Mouse (Mus musculus) embryonic facial prominence, embryonic 11.5 days (tissue): ENCODE measurements around the gene Card10. TPM values are rescaled to one million over a fixed set of nuclear protein-coding genes. Genes with fewer than 3 reads are reported as not detected.

Source experiments
- ATAC-seq: fragments of 200-750 bp; cut with Nextera tagmentation; replicated peaks from 2 replicates; pipeline ENCODE4 v1.8.0; 2017; ENCODE audit warnings: low read depth; ENCODE audit not compliant: insufficient number of reproducible peaks, low FRiP score, low TSS enrichment
- DNase-seq: peaks from one replicate; pipeline ENCODE4 v3.0.0-alpha.2; 2015; ENCODE audit warnings: low spot score
- H3K27ac ChIP-seq: fragments of 300-500 bp; sonication (generic); replicated peaks from 2 replicates; pipeline ENCODE4 v1.5.1; 2014; ENCODE audit warnings: mild to moderate bottlenecking, low read depth, low read length, control low read depth
- H3K27me3 ChIP-seq: fragments of 300-500 bp; sonication (generic); 2 replicates; pipeline ENCODE4 v1.6.1; 2014; ENCODE audit warnings: mild to moderate bottlenecking, low read length, moderate library complexity, mixed read lengths; ENCODE audit not compliant: control insufficient read depth, insufficient read depth
- H3K36me3 ChIP-seq: fragments of 300-500 bp; sonication (generic); replicated peaks from 2 replicates; pipeline ENCODE4 v1.6.1; 2014; ENCODE audit warnings: low read depth, mild to moderate bottlenecking, low read length, moderate library complexity, mixed read lengths; ENCODE audit not compliant: control insufficient read depth, insufficient read depth
- H3K4me1 ChIP-seq: fragments of 300-500 bp; sonication (generic); 2 replicates; pipeline ENCODE4 v1.6.1; 2014; ENCODE audit warnings: low read length, mixed read lengths; ENCODE audit not compliant: control insufficient read depth, insufficient read depth
- H3K4me2 ChIP-seq: fragments of 300-500 bp; sonication (generic); 2 replicates; pipeline ENCODE4 v1.6.1; 2014; ENCODE audit warnings: low read depth, mild to moderate bottlenecking, control low read depth, low read length, moderate library complexity
- H3K4me3 ChIP-seq: fragments of 300-500 bp; sonication (generic); 2 replicates; pipeline ENCODE4 v1.5.1; 2014; ENCODE audit warnings: low read depth, low read length, control low read depth
- H3K9ac ChIP-seq: fragments of 300-500 bp; sonication (generic); replicated peaks from 2 replicates; pipeline ENCODE4 v1.6.1; 2014; ENCODE audit warnings: mild to moderate bottlenecking, control low read depth, low read length
- H3K9me3 ChIP-seq: fragments of 300-500 bp; sonication (generic); replicated peaks from 2 replicates; pipeline ENCODE4 v1.6.1; 2016; ENCODE audit warnings: mild to moderate bottlenecking, low read length, inconsistent platforms, mixed read lengths; ENCODE audit not compliant: control insufficient read depth
- WGBS: fragments of 180-500 bp; shearing (Covaris S2); extraction: QIAGEN DNeasy Blood & Tissue Kit; methylation state at CpG from one replicate; pipeline ENCODE4 v1.1.7; 2014; 5-methylcytosine and 5-hydroxymethylcytosine counted together
- polyA plus RNA-seq: library from polyadenylated mRNA; unstranded; fragments of >200 nt; fragmentation: Nextera tagmentation; extraction: Ambion mirVana; gene quantifications from 2 replicates; pipeline ENCODE4 v1.2.1, GENCODE M21; 2014

Card10 gene
- polyA plus RNA-seq, 1 experiment from 2014 or later: 1.8 TPM

- Histone ChIP-seq H3K4me3 (no peak overlapping the region), H3K36me3 (no peaks in the 10 kb centered on the region), H3K4me2 (no peak overlapping the region), H3K9ac (no peak overlapping the region), H3K27ac (no peak overlapping the region), H3K27me3 (no peaks in the 10 kb centered on the region), H3K4me1 (no peaks in the 10 kb centered on the region), H3K9me3 (no peaks in the 10 kb centered on the region)
- WGBS: 46% methylated on average over 5 of the region's 5 CpGs
- peak; percentile 74 for DNase-seq
- ATAC-seq: no peak; the same call in 1 of the 2 replicates
These were observed 53.0 kb downstream of the Card10 start for GRCm38 (mm10) chr15:78749855-78750254.

- no peak overlapping the region for H3K4me3 ChIP-seq
- H3K27ac ChIP-seq: no peak overlapping the region
- H3K9ac ChIP-seq: no peak overlapping the region
- WGBS: 4% methylated on average over 5 of the region's 5 CpGs
- no peak for ATAC-seq
- H3K36me3 ChIP-seq: no peaks in the 10 kb centered on the region
- H3K4me1 ChIP-seq: no peaks in the 10 kb centered on the region
- no peaks in the 10 kb centered on the region for H3K9me3 ChIP-seq
- peak; percentile 86 for DNase-seq
- H3K27me3 ChIP-seq: no peaks in the 10 kb centered on the region
- no peak overlapping the region for H3K4me2 ChIP-seq
These were observed 58.6 kb downstream of the Card10 start for GRCm38 (mm10) chr15:78744206-78744605.

- Histone ChIP-seq H3K4me1 (no peaks in the 10 kb centered on the region), H3K27me3 (no peaks in the 10 kb centered on the region), H3K9me3 (no peaks in the 10 kb centered on the region), H3K4me2 (no peak overlapping the region), H3K4me3 (no peak overlapping the region), H3K27ac (no peak overlapping the region), H3K36me3 (no peaks in the 10 kb centered on the region), H3K9ac (no peak overlapping the region)
- DNase-seq (no peak), ATAC-seq (no peak)
- WGBS: 85% methylated on average over 5 of the region's 10 CpGs
These were observed 60.0 kb downstream of the Card10 start for GRCm38 (mm10) chr15:78742831-78743230.

DNA sequence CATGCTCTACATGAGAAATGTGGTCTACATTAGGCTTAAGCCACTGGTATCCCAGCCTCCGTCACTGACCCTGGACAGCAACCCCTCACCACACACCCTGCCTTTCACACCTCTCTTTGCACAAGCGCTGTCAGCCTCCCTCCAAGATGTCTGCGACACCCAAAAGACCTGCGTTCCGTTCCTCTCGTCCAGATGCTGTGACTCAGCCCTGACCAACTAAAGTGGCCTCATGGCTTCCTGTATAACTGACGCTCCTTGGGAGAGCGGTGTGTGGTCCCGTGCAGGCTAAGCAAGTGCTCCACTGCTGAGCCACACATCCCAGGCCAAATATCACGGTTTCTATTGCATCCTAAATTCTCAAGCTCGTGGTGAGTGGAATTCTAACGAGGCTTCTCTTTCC, 62.2 kb downstream of the Card10 start:
- ATAC-seq (no peak), DNase-seq (no peak)
- no peaks in the 10 kb centered on the region for H3K9me3 ChIP-seq
- H3K4me3 ChIP-seq: no peak overlapping the region
- WGBS: 74% methylated on average over 12 of the region's 12 CpGs
- no peaks in the 10 kb centered on the region for H3K4me1 ChIP-seq
- no peak overlapping the region for H3K27ac ChIP-seq
- no peak overlapping the region for H3K4me2 ChIP-seq
- no peak overlapping the region for H3K9ac ChIP-seq
- H3K36me3 ChIP-seq: no peaks in the 10 kb centered on the region
- H3K27me3 ChIP-seq: no peaks in the 10 kb centered on the region

DNA sequence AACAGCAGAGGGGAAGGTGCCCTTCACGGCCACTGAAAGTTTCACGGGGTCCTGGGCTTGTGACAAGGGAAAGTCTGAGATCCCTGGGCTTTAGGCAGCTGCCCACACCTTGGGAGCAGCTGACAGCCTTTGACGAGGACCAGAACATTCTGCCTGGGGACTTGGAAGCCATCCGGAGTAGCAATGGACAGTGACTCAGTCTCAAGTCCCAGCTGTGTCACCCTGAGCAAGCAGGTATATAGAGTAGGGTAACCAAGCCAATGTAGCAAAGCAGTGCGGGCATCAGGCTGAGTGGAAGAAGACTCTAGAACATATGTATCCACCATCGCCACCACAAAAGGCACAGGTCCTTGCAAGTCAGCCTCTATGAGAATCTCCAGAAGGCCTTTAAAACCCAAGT, 65.7 kb downstream of the Card10 start:
- H3K36me3 ChIP-seq: no peaks in the 10 kb centered on the region
- no peaks in the 10 kb centered on the region for H3K4me1 ChIP-seq
- H3K27ac ChIP-seq: no peak overlapping the region
- H3K9ac ChIP-seq: no peak overlapping the region
- DNase-seq (no peak), ATAC-seq (no peak)
- no peaks in the 10 kb centered on the region for H3K9me3 ChIP-seq
- H3K4me2 ChIP-seq: no peak overlapping the region
- no peaks in the 10 kb centered on the region for H3K27me3 ChIP-seq
- no peak overlapping the region for H3K4me3 ChIP-seq
- WGBS: 63% methylated on average over 6 of the region's 6 CpGs

DNA sequence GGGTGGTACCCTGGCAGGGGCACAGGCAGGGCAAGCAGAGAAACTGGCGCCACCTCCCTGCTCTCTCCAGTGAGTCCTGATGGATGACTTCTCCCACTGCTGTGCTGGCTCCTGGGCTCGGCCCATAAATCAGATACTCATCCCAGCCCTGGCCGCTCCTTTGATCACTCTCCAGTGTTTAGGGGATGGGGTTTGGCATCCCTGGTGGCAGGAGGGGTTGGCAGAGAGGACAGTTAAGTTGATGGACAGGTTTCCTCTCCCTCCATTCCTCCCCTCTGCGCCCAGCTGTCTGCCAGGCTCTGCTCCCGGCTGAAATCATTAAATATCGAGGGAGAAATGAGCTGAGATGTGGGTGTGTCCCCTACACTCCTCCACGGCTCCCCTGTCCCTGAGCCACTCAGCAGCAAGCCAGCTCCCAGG, 66.2 kb downstream of the Card10 start:
- no peak overlapping the region for H3K4me2 ChIP-seq
- ATAC-seq: no peak
- no peak overlapping the region for H3K9ac ChIP-seq

GRCm38 (mm10) chr15:78736181-78736579, 66.7 kb downstream of the Card10 start:
- H3K4me2 ChIP-seq: no peak overlapping the region
- H3K36me3 ChIP-seq: no peaks in the 10 kb centered on the region
- H3K4me3 ChIP-seq: no peak overlapping the region
- ATAC-seq (no peak), DNase-seq (no peak)
- H3K27ac ChIP-seq: no peak overlapping the region
- H3K9ac ChIP-seq: no peak overlapping the region
- no peaks in the 10 kb centered on the region for H3K27me3 ChIP-seq
- no peaks in the 10 kb centered on the region for H3K9me3 ChIP-seq
- H3K4me1 ChIP-seq: no peaks in the 10 kb centered on the region
- 65% methylated on average over 3 of the region's 3 CpGs for WGBS

More for the DNA sequence above, 66.2 kb downstream of the Card10 start:
- no peaks in the 10 kb centered on the region for H3K27me3 ChIP-seq
- no peaks in the 10 kb centered on the region for H3K4me1 ChIP-seq
- no peak overlapping the region for H3K27ac ChIP-seq
- H3K4me3 ChIP-seq: no peak overlapping the region
- WGBS: 50% methylated on average over 7 of the region's 7 CpGs
- no peak for DNase-seq
- no peaks in the 10 kb centered on the region for H3K36me3 ChIP-seq
- no peaks in the 10 kb centered on the region for H3K9me3 ChIP-seq

- H3K36me3 ChIP-seq: no peaks in the 10 kb centered on the region
- H3K4me1 ChIP-seq: no peaks in the 10 kb centered on the region
- H3K27ac ChIP-seq: no peak overlapping the region
- no peak overlapping the region for H3K4me2 ChIP-seq
- 42% methylated on average over 17 of the region's 17 CpGs for WGBS
- DNase-seq (no peak), ATAC-seq (no peak)
- H3K4me3 ChIP-seq: no peak overlapping the region
- H3K9me3 ChIP-seq: no peaks in the 10 kb centered on the region
- no peaks in the 10 kb centered on the region for H3K27me3 ChIP-seq
- H3K9ac ChIP-seq: no peak overlapping the region
These were observed 67.2 kb downstream of the Card10 start for GRCm38 (mm10) chr15:78735431-78736180.
